Mouse (Mus musculus) small intestine, adult 2 months (tissue): Measurements from ENCODE around the gene Sdhd.

ENCODE experiments used
- CTCF ChIP-seq: fragments of 200-500 bp; IDR thresholded peaks from 2 replicates; pipeline ENCODE4 v1.5.1; 2012; ENCODE audit warnings: low read depth, mild to moderate bottlenecking, control low read depth, inconsistent platforms, low read length, moderate library complexity, mixed read lengths; ENCODE audit not compliant: insufficient replicate concordance, insufficient read length; ENCODE audit errors: extremely low read depth
- POLR2A ChIP-seq: fragments of 200-500 bp; IDR thresholded peaks from 2 replicates; pipeline ENCODE4 v1.6.1; 2012; ENCODE audit warnings: low read depth, mild to moderate bottlenecking, control low read depth, inconsistent platforms, low read length, moderate library complexity

DNA sequence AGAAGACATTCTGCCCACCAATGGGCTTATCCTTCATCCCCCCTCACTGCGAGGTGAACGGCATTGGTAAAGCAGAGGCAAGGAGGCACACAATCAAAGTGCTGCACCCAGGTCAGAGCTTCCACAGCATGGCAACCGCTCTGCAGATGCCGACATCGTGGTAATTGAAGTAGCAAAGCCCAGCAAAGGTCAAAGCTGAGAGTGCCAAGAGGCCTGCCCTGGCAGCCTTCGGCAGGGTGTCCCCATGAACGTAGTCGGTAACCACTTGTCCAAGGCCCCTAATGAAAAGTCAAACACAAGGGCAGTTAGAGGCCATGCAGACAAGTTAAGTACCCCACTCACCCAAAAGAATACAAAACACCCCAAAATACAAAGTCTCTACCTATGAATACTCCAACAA lies 6.6 kb downstream of the Sdhd start:
- no peak for TF ChIP-seq POLR2A
- no peak for TF ChIP-seq CTCF
